Mouse (Mus musculus) MN1 (cell line): ENCODE data around the gene C530008M17Rik.

Source experiments
- DNase-seq: peaks from one replicate; pipeline ENCODE4 v3.0.0-alpha.2; 2016; ENCODE audit warnings: low spot score

Gene C530008M17Rik

GRCm38 (mm10) chr5:76773492-76774158 is 117.3 kb downstream of the C530008M17Rik start:
- DNase-seq, result no peak

- DNase-seq, result no peak
Measured at GRCm38 (mm10) chr5:76779094-76779615, 122.8 kb downstream of the C530008M17Rik start.

- DNase-seq, result no peak
Measured at GRCm38 (mm10) chr5:76781943-76782342, 125.6 kb downstream of the C530008M17Rik start.

GRCm38 (mm10) chr5:76782414-76783103 is 126.2 kb downstream of the C530008M17Rik start:
- peak; percentile 16 for DNase-seq

GRCm38 (mm10) chr5:76783104-76783441 is 126.8 kb downstream of the C530008M17Rik start:
- DNase-seq, result no peak

- no peak for DNase-seq
Measured at GRCm38 (mm10) chr5:76784151-76784723, 127.9 kb downstream of the C530008M17Rik start.

- DNase-seq, result no peak
Measured at GRCm38 (mm10) chr5:76785013-76785412, 128.7 kb downstream of the C530008M17Rik start.

GRCm38 (mm10) chr5:76789881-76790280 is 133.6 kb downstream of the C530008M17Rik start:
- DNase-seq, result no peak

- DNase-seq, result no peak
Measured at GRCm38 (mm10) chr5:76791280-76791679, 135.0 kb downstream of the C530008M17Rik start.

GRCm38 (mm10) chr5:76792720-76793119 is 136.4 kb downstream of the C530008M17Rik start:
- DNase-seq, result no peak

- DNase-seq, result no peak
Measured at GRCm38 (mm10) chr5:76798043-76798442, 141.7 kb downstream of the C530008M17Rik start.

GRCm38 (mm10) chr5:76799471-76799870 is 143.2 kb downstream of the C530008M17Rik start:
- DNase-seq, result no peak

- DNase-seq, result no peak
Measured at GRCm38 (mm10) chr5:76809031-76809430, 152.7 kb downstream of the C530008M17Rik start.

GRCm38 (mm10) chr5:76815035-76815434 is 158.7 kb downstream of the C530008M17Rik start:
- no peak for DNase-seq

GRCm38 (mm10) chr5:76815786-76816455 is 159.6 kb downstream of the C530008M17Rik start:
- DNase-seq, result no peak

GRCm38 (mm10) chr5:76816748-76817147 is 160.4 kb downstream of the C530008M17Rik start:
- no peak for DNase-seq

GRCm38 (mm10) chr5:76817678-76818077 is 161.4 kb downstream of the C530008M17Rik start:
- DNase-seq, result no peak

GRCm38 (mm10) chr5:76818807-76819206 is 162.5 kb downstream of the C530008M17Rik start:
- DNase-seq, result no peak

- no peak for DNase-seq
Measured at GRCm38 (mm10) chr5:76822097-76822496, 165.8 kb downstream of the C530008M17Rik start.

GRCm38 (mm10) chr5:76828527-76829240 is 172.4 kb downstream of the C530008M17Rik start:
- DNase-seq, result no peak

- DNase-seq, result no peak
Measured at GRCm38 (mm10) chr5:76832529-76833210, 176.4 kb downstream of the C530008M17Rik start.
